Mouse (Mus musculus): ENCODE data around the gene Acly. TPM values are rescaled to one million over a fixed set of nuclear protein-coding genes. Genes with fewer than 3 reads are reported as not detected.

Acly gene
- polyA plus RNA-seq (2012): 33.9 and 41.9 TPM in 2 replicates

DNA sequence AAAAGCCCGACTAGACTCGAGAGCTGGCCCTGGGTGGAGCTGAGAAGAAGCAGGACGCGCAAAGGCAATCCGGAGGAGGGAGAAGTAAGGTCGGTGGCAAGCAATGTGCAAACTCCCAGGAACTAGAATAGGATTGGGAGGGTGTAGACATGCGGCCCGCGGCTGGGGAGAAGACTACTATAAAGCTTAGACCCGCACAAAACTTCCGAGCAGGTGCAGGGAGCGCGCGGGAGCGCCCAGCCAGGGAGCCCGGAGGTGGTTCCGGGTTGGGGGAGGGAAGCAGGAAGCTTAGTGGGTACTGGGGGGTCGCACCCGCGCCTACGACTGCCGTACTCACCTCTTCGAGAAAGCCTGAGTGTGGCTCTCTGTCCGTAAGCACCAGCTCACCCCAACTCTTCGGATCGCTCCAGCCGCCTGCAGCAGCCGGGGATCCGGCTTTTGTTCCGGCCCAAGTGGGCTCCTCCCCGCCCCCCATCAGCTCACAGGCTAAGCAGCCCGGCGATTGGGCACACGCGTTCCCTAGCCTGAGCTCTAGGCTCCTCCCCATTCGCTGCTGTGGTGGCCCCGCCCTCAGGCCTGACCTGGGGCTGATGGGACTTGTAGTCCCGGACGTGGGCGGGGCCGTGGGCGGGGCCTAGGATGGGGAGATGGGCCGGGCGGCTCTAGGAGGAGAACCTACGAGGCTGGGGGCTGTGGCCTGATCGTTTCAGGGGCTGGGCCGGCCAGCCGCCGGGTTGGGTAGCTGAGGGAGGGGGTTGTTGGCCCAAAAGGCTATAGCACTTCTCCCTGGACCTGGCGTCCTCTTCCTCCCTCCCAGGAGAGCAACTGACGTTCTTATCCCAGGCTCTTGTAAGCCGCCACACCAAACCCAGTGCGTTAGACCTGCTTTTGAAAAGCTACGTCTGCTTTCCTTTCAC, at the start of gene Acly:
TSS of gene Acly (minus strand) at position 543 of the 917 bp plus-strand sequence.

DNA sequence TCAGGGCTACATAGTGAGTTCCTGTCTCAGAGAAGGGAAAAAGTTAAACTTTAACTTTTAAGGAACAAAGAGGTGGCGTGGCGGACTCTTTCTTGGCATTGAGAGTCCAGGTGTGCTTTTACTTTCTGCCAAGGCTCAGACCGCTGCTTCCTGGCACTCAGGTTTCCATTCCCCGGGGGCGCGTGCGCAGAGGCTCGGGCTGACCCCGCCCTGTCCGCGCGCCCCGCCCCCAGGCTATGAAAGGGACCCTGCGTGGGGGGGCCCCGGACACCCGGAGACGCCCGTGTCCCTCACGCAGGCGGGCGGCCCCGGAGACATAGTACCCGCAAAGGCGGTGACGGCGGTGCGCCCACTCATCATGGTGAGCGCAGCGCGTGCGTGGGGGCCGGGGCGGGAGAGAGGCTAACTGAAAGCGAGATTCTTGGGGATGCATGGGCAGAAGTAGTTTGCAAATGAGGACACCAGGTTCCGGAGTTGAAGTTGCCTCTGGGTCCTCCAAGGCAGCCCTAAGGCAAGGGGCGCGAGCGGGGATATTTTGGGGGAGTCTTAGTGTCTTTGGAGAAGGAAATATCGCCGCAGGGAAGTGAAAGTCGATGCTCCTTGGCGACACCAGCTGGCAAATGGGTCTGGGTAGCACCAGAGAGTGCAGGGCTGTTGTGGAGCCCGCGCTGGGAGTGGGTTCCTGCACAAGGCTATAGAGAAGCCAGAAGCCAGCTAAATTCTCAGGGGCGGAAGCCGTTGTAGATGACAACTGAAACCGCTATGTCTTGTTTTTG, 47.1 kb upstream of the Acly start, which contains the start of gene Cnp:
TSS of gene Cnp (plus strand) at position 197 of the 776 bp plus-strand sequence.

DNA sequence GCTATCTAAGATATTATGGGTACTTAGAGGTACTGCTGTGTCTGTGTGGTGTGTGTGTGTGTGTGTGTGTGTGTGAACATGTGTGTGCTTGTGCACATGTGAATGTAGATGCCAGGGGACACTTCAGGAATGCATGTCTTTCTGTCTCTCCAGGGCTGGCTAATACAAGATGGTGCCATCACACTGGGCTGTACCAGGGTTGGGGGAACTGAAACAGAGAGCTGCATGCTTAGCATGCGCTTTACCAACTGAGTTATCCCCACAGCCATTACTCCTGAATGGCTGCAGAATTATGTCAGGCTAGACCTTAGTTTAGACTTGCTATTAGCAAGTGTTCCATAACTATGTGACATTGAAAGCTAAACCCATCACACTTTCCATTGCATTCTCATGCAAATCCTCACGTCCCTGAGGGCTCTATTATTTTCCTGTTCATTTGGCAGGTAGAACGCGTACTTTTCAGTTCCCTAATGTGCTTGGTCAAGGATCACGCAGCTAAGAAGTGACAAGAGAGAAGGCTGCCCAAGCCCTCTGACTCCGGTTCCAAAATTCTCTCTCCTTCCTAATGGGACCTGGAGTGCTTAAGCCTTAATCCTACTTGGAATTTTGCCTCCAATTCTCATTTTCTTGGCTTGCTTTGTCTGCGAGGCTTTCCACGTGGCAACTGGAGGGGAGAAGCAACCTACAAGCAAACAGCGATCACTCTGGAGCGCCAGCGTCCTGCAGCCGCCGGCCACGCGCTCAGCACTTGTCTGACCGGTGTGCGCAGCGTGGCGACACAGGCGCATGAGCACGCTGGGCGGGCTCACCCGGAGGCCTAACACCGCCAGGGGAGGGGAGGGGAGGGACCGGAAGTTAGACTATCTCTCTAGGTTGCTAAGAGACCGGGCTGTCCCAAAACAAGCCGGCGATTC, 17.3 kb upstream of the Acly start, which contains the start of gene Ttc25:
TSS of gene Ttc25 (plus strand) at position 776 of the 914 bp plus-strand sequence.

DNA sequence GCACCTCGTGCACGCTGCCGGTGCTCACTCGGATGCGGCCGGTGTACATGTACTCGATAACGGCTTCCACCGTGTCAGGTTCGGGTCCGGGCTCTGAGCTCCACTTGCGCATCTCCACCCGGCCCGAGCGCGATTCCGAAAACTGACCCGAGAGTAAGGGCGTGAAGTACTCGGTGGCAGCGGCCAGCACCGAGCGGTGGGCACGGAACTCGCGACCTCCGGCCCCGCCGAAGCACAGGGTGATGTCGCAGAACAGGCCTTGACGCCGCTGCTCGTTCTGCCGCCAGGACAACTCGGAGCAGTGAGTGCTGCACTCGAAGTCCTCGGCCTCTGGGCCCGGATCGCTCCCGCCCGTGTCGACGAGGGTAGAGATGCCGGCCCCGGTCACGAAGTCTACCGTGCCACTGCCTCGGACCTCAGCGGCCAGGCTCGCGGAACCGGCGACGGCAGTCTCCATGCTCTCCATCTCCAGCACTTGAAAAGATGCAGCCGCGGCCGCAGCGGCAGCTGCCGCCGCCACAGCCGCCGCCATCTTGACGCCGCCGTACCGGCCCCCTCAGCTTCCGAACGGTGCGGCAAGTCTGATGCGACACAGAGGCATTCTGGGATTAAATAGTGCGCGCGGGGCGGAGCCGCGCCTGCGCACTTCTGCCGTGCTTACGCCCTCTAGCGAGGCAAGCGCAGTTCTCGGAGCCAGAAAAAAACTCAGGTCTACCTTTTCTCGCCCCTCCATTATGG, 55.4 kb downstream of the Acly start, which contains the start of gene Klhl11:
TSS of gene Klhl11 (minus strand) at position 545 of the 738 bp plus-strand sequence.

DNA sequence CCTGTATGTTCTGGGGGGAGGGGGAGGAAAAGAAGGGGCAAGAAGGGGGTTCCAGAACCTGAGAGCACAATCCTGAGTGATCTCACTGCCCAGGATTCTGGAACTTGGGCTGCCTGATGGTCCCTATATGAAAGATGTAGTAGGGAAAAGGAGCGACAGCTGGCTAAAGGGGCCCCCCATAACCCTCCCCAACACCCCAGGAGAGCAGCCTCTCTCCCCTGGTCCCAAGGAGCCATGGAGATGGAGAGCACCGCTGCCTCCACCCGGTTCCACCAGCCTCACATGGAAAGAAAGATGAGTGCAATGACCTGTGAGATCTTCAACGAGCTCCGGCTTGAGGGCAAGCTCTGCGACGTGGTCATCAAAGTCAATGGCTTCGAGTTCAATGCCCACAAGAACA, 86.0 kb downstream of the Acly start, which contains the start of the genes Nt5c3b and Klhl10:
TSS of gene Nt5c3b (minus strand) at position 12 of the 400 bp plus-strand sequence.
TSS of gene Klhl10 (plus strand) at position 121 of the 400 bp plus-strand sequence.

Other genes starting within 250 kb of the Acly start
- gene Eif1, start 208.1 kb downstream of the Acly start, polyA plus RNA-seq (2012): 431 and 615 TPM in 2 replicates
- not detected in 2 replicates for gene Gast, start 193.6 kb downstream of the Acly start, polyA plus RNA-seq (2012)
- gene Hap1, start 171.9 kb downstream of the Acly start, polyA plus RNA-seq (2012): 0.16 and 0.30 TPM in 2 replicates
- gene Jup, start 130.2 kb downstream of the Acly start, polyA plus RNA-seq (2012): 12.4 and 15.2 TPM in 2 replicates
- 0.22 and 0.68 TPM in 2 replicates for gene P3h4, start 113.2 kb downstream of the Acly start, polyA plus RNA-seq (2012)
- 0.29 and 0.64 TPM in 2 replicates for gene Fkbp10, start 112.3 kb downstream of the Acly start, polyA plus RNA-seq (2012)
- gene Nt5c3b, start 86.2 kb downstream of the Acly start, polyA plus RNA-seq (2012): 70.0 and 73.2 TPM in 2 replicates
- 0.12 TPM in 2 replicates for gene Klhl10, start 86.1 kb downstream of the Acly start, polyA plus RNA-seq (2012)
- gene Klhl11, start 55.3 kb downstream of the Acly start, polyA plus RNA-seq (2012): 2.0 and 4.0 TPM in 2 replicates
- 0.07 TPM in 1 of 2 replicates, not detected in the other for gene Ttc25, start 17.6 kb upstream of the Acly start, polyA plus RNA-seq (2012)
- 27.6 and 29.6 TPM in 2 replicates for gene Cnp, start 46.9 kb upstream of the Acly start, polyA plus RNA-seq (2012)
- 42.8 and 43.0 TPM in 2 replicates for gene Nkiras2, start 91.2 kb upstream of the Acly start, polyA plus RNA-seq (2012)
- 111 and 131 TPM in 2 replicates for gene Dnajc7, start 92.2 kb upstream of the Acly start, polyA plus RNA-seq (2012)
- gene Zfp385c, start 164.5 kb upstream of the Acly start, polyA plus RNA-seq (2012): 0.09 and 0.63 TPM in 2 replicates
- 23.4 and 27.6 TPM in 2 replicates for gene Dhx58, start 176.3 kb upstream of the Acly start, polyA plus RNA-seq (2012)
- gene Kat2a, start 184.5 kb upstream of the Acly start, polyA plus RNA-seq (2012): 100 and 108 TPM in 2 replicates
- gene Hspb9, start 185.8 kb upstream of the Acly start, polyA plus RNA-seq (2012): 0.49 and 0.84 TPM in 2 replicates
- gene Rab5c, start 210.2 kb upstream of the Acly start, polyA plus RNA-seq (2012): 278 and 303 TPM in 2 replicates
- 0.32 and 0.34 TPM in 2 replicates for gene Kcnh4, start 231.9 kb upstream of the Acly start, polyA plus RNA-seq (2012)
- 0.17 TPM in 1 of 2 replicates, not detected in the other for gene Hcrt, start 234.9 kb upstream of the Acly start, polyA plus RNA-seq (2012)
- gene Ghdc, start 243.0 kb upstream of the Acly start, polyA plus RNA-seq (2012): 5.0 and 5.4 TPM in 2 replicates